Mouse (Mus musculus): ENCODE measurements around the gene Dchs2.

- no peak for TF ChIP-seq CTCF (IDR thresholded peaks at IDR 0.05; ENCODE audit: borderline replicate concordance, insufficient read depth, low read depth, low read length)
- TF ChIP-seq POLR2A (IDR thresholded peaks at IDR 0.05; ENCODE audit: borderline replicate concordance, insufficient read depth, low read length): no peak
Measured at GRCm38 (mm10) chr3:83374333-83374732, 246.6 kb downstream of the Dchs2 start.

Data from cerebellum, adult 2 months (tissue).